Mouse (Mus musculus) intestine, embryonic 15.5 days (tissue): ENCODE results near the gene Hoxd8. TPM values are rescaled to one million over a fixed set of nuclear protein-coding genes. Genes with fewer than 3 reads are reported as not detected.

Experiments used
- ATAC-seq: fragments of 200-750 bp; cut with Nextera tagmentation; 2 replicates; pipeline ENCODE4 v1.8.0; 2017; ENCODE audit warnings: moderate TSS enrichment, moderate library complexity
- H3K27ac ChIP-seq: fragments of 300-500 bp; sonication (generic); 2 replicates; pipeline ENCODE4 v1.5.1; 2015; ENCODE audit warnings: mild to moderate bottlenecking, inconsistent platforms
- H3K27me3 ChIP-seq: fragments of 300-500 bp; sonication (generic); replicated peaks from 2 replicates; pipeline ENCODE4 v1.6.1; 2015; ENCODE audit warnings: inconsistent platforms
- H3K36me3 ChIP-seq: fragments of 300-500 bp; sonication (generic); 2 replicates; pipeline ENCODE4 v1.6.1; 2015; ENCODE audit warnings: inconsistent platforms
- H3K4me1 ChIP-seq: fragments of 300-500 bp; sonication (generic); replicated peaks from 2 replicates; pipeline ENCODE4 v1.6.1; 2015; ENCODE audit warnings: inconsistent platforms
- H3K4me2 ChIP-seq: fragments of 300-500 bp; sonication (generic); replicated peaks from 2 replicates; pipeline ENCODE4 v1.6.1; 2015; ENCODE audit warnings: mild to moderate bottlenecking, inconsistent platforms
- H3K4me3 ChIP-seq: fragments of 300-500 bp; sonication (generic); replicated peaks from 2 replicates; pipeline ENCODE4 v1.5.1; 2015; ENCODE audit warnings: inconsistent platforms
- H3K9ac ChIP-seq: fragments of 300-500 bp; sonication (generic); 2 replicates; pipeline ENCODE4 v1.6.1; 2015; ENCODE audit warnings: inconsistent platforms
- H3K9me3 ChIP-seq: fragments of 300-500 bp; sonication (generic); 2 replicates; pipeline ENCODE4 v1.6.1; 2016; ENCODE audit warnings: inconsistent platforms
- WGBS: fragments of 180-500 bp; shearing (Covaris S2); methylation state at CpG from one replicate; pipeline ENCODE4 v1.1.7; 2015; 5-methylcytosine and 5-hydroxymethylcytosine counted together
- polyA plus RNA-seq: library from polyadenylated mRNA; unstranded; fragments of >200 nt; fragmentation: Nextera tagmentation; extraction: Ambion mirVana; gene quantifications from 2 replicates; pipeline ENCODE4 v1.2.1, GENCODE M21; 2015

The Hoxd8 gene
- polyA plus RNA-seq, 1 experiment from 2014 or later: 5.1 TPM

DNA sequence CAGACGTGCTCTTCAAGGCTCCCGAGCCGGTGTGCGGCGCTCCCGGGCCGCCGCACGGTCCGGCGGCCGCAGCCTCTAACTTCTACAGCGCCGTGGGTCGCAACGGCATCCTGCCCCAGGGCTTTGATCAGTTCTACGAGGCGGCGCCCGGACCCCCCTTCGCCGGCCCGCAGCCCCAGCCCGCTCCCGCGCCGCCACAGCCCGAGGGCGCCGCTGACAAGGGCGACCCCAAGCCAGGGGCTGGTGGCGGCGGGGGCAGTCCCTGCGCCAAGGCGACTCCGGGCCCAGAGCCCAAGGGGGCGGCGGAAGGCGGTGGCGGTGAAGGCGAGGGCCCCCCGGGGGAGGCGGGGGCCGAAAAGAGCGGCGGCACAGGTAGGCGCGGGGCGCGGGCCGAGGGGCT lies 21.6 kb upstream of the Hoxd8 start:
- no peak overlapping the region for H3K27ac ChIP-seq
- no peaks in the 10 kb centered on the region for H3K9me3 ChIP-seq
- no peak for ATAC-seq
- H3K4me1 ChIP-seq: peaks cover 17% of the 10 kb centered on the region
- H3K9ac ChIP-seq: peak overlapping the region; percentile 32
- WGBS: under 1% methylated on average over 45 of the region's 51 CpGs
- peak overlapping the region; percentile 36 for H3K4me3 ChIP-seq
- H3K4me2 ChIP-seq: peak overlapping the region; percentile 48
- H3K27me3 ChIP-seq: peaks cover 92% of the 10 kb centered on the region
- H3K36me3 ChIP-seq: no peaks in the 10 kb centered on the region

GRCm38 (mm10) chr2:74683471-74683951 lies 20.9 kb upstream of the Hoxd8 start:
- Histone ChIP-seq H3K4me2 (no peak overlapping the region), H3K9me3 (no peaks in the 10 kb centered on the region), H3K27ac (0 out of 2 replicates have a peak overlapping the region, but pooled peaks have one; percentile 14), H3K27me3 (peaks cover 91% of the 10 kb centered on the region), H3K4me1 (peaks cover 17% of the 10 kb centered on the region), H3K9ac (no peak overlapping the region), H3K4me3 (peak overlapping the region; percentile 14; the same call in 1 of the 2 replicates), H3K36me3 (no peaks in the 10 kb centered on the region)
- 2% methylated on average over 18 of the region's 18 CpGs for WGBS
- ATAC-seq: no peak

GRCm38 (mm10) chr2:74684106-74684505 lies 20.3 kb upstream of the Hoxd8 start:
- no peak overlapping the region for H3K27ac ChIP-seq
- no peaks in the 10 kb centered on the region for H3K36me3 ChIP-seq
- no peaks in the 10 kb centered on the region for H3K9me3 ChIP-seq
- no peak overlapping the region for H3K9ac ChIP-seq
- peaks cover 17% of the 10 kb centered on the region for H3K4me1 ChIP-seq
- 3% methylated on average over 12 of the region's 12 CpGs for WGBS
- ATAC-seq: no peak
- H3K4me2 ChIP-seq: no peak overlapping the region
- peaks cover 88% of the 10 kb centered on the region for H3K27me3 ChIP-seq
- peak overlapping the region; percentile 14; the same call in 1 of the 2 replicates for H3K4me3 ChIP-seq

DNA sequence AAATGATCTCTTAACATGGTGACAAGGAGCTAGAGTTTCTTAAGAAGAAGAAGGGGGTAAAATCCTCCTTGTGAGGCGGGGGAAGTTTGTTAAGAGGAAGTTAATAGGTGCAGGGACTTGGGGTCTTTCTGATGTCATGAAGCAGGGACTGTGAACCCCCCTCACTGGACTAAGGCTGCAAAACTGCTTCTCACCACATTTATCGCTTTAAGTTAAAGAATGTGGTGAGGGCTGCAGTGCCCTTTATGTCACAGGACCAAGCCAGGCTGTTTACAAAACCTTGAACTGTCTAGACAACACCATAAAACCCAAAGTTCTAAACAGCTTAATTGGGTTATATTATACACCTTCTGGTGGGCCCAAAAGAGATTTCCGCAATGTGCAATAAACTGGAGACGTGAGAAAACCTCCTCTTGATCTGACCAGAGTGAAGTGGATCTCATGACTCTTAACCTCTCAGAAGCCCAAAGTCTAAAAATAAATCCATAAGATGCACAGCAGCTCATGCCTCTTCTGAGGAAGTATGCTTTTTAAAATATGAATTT lies 19.3 kb upstream of the Hoxd8 start:
- H3K36me3 ChIP-seq: no peaks in the 10 kb centered on the region
- peaks cover 15% of the 10 kb centered on the region for H3K4me1 ChIP-seq
- H3K4me2 ChIP-seq: no peak overlapping the region
- peaks cover 88% of the 10 kb centered on the region for H3K27me3 ChIP-seq
- no peak overlapping the region for H3K27ac ChIP-seq
- H3K9ac ChIP-seq: no peak overlapping the region
- no peaks in the 10 kb centered on the region for H3K9me3 ChIP-seq
- ATAC-seq: no peak
- H3K4me3 ChIP-seq: no peak overlapping the region
- 17% methylated on average over 4 of the region's 4 CpGs for WGBS

DNA sequence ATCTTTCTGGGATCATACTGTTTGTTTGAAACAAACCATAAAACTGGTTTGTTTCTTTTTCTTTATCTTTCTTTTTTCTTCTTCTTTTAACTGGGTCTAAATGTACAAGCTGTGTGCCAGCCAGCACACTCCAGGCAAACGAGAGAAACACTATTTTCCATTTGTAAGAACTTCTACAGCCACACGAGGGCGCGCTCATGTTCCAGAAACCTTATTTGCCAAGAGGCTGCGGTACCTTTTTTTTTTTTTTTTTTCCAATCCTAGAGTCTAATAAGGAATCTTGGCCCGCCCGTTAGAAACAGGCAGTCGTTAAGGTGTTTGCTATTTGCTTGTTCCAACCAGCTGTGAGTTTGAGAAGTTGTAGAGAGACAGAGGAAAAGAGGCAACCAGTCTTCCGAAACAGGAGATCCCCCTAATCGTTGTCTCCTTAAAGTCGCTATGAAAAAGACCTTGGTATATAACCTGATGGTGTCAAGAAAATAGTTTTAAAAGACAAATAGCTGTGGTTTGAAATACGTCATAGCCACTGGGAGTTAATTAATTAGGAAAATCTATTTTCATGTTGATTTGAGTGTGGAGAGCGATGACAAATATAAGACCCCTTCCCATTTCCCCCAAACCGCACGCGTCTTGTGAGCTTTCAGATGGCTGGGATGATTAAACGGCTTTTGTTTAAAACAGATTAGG lies 18.0 kb upstream of the Hoxd8 start:
- H3K4me1 ChIP-seq: peaks cover 17% of the 10 kb centered on the region
- no peak overlapping the region for H3K27ac ChIP-seq
- WGBS: 7% methylated on average over 17 of the region's 17 CpGs
- H3K4me3 ChIP-seq: 0 out of 2 replicates have a peak overlapping the region, but pooled peaks have one; percentile 1
- H3K4me2 ChIP-seq: no peak overlapping the region
- no peaks in the 10 kb centered on the region for H3K9me3 ChIP-seq
- no peaks in the 10 kb centered on the region for H3K36me3 ChIP-seq
- no peak overlapping the region for H3K9ac ChIP-seq
- no peak for ATAC-seq
- H3K27me3 ChIP-seq: peaks cover 83% of the 10 kb centered on the region

DNA sequence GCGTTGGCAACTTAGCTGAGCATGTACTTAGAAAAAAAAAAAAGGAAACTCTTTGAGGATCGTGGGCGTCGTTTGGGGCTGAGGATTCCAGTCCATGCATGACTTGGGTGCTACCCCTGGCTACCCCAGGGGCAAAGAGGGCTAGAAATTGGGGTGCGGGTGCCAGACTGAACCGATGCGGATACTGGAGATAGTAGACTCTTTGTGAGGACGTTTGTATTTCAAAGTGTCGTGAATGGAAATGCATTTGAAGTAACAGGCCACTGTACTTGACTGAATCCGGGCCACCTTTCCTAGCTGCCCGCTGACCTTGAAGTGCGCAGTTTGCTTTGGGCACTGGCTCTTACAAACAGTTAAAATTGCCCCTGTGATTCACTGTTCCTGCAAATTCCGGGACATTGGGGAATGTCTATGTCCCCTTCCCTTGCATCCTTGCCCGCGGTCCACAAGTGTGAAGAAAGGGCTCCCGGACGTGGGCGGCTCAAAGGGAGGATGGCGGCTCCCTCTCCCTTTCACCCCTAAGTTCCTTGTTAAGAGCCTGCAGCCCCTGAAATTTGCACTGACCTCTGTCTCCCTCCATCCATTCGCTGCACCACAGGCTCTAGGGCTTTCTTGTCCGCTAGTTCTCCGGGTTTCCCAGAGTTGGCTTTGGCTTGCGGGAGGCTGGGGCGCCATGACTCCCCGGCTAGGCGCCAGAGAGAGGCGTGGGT lies 17.3 kb upstream of the Hoxd8 start:
- Histone ChIP-seq H3K4me2 (no peak overlapping the region; the same call in 1 of the 2 replicates), H3K4me3 (peak overlapping the region; percentile 20), H3K27me3 (peaks cover 83% of the 10 kb centered on the region), H3K4me1 (peaks cover 14% of the 10 kb centered on the region), H3K9ac (no peak overlapping the region), H3K27ac (no peak overlapping the region), H3K9me3 (no peaks in the 10 kb centered on the region), H3K36me3 (no peaks in the 10 kb centered on the region)
- no peak for ATAC-seq
- 2% methylated on average over 27 of the region's 27 CpGs for WGBS

DNA sequence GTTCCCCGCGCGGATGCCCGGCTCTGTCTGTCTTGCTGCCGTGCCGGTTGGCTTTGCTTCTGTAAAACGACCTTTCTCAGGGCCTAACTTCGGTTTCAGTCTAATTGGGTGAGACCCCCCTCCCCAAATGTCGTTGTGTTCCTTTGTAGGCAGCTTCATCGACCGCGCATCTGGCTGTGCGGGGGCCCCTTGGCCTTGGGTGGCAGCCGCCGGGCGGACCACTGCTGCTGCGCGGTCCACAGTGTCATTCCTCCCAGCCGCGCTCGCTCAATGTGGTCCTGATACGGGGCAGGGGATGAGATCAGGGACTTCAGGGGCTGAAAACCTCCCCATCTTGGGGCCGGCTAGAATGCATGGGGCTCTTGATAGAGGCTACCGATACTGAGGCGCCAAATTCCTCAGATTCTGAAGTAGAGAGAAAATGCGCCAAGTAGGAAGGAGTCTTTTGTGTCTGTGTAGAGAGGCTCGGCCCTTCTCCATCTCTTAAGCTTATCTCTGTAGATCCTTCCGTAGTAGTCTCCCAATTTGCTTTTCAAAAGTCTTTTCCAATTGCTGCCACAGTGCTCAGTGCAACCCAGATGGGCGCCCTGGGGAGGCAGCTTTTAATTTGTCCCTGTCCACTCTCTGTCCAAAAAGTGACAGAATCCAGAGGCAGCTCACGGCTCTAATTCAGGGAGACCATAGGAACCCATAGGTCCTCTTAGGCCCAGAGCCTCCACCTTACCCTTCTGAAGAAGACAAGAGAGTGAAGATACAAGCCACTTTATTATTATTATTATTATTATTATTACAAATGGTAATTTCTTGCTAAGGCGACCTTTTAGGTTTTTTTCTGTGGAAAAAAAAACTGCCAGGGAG lies 16.5 kb upstream of the Hoxd8 start:
- Histone ChIP-seq H3K4me3 (peak overlapping the region; percentile 20), H3K9me3 (no peaks in the 10 kb centered on the region), H3K36me3 (no peaks in the 10 kb centered on the region), H3K27ac (no peak overlapping the region), H3K4me2 (no peak overlapping the region; the same call in 1 of the 2 replicates), H3K4me1 (peaks cover 11% of the 10 kb centered on the region), H3K9ac (no peak overlapping the region), H3K27me3 (peaks cover 83% of the 10 kb centered on the region)
- no peak for ATAC-seq
- 1% methylated on average over 31 of the region's 31 CpGs for WGBS

- peaks cover 10% of the 10 kb centered on the region; the same call in 1 of the 2 replicates for H3K4me1 ChIP-seq
- peaks cover 83% of the 10 kb centered on the region for H3K27me3 ChIP-seq
- 5% methylated on average over 12 of the region's 12 CpGs for WGBS
- no peak overlapping the region for H3K9ac ChIP-seq
- no peak overlapping the region for H3K4me3 ChIP-seq
- H3K4me2 ChIP-seq: 0 out of 2 replicates have a peak overlapping the region, but pooled peaks have one; percentile 9
- no peaks in the 10 kb centered on the region for H3K9me3 ChIP-seq
- H3K27ac ChIP-seq: no peak overlapping the region
- ATAC-seq: no peak
- H3K36me3 ChIP-seq: no peaks in the 10 kb centered on the region
Measured at GRCm38 (mm10) chr2:74688795-74689573, 15.4 kb upstream of the Hoxd8 start.

GRCm38 (mm10) chr2:74689574-74690337 lies 14.7 kb upstream of the Hoxd8 start:
- peak overlapping the region; percentile 14; the same call in 1 of the 2 replicates for H3K4me3 ChIP-seq
- 3% methylated on average over 24 of the region's 24 CpGs for WGBS

GRCm38 (mm10) chr2:74690338-74690716 lies 14.1 kb upstream of the Hoxd8 start:
- Histone ChIP-seq H3K4me3 (no peak overlapping the region; the same call in 1 of the 2 replicates), H3K9me3 (no peaks in the 10 kb centered on the region), H3K36me3 (no peaks in the 10 kb centered on the region), H3K9ac (no peak overlapping the region), H3K27me3 (peaks cover 82% of the 10 kb centered on the region), H3K4me1 (peaks cover 10% of the 10 kb centered on the region; the same call in 1 of the 2 replicates), H3K4me2 (no peak overlapping the region), H3K27ac (no peak overlapping the region)
- ATAC-seq: no peak
- 12% methylated on average over 8 of the region's 8 CpGs for WGBS

More at GRCm38 (mm10) chr2:74689574-74690337, 14.7 kb upstream of the Hoxd8 start:
- Histone ChIP-seq H3K4me1 (peaks cover 10% of the 10 kb centered on the region; the same call in 1 of the 2 replicates), H3K4me2 (peak overlapping the region; percentile 11; the same call in 1 of the 2 replicates), H3K27ac (no peak overlapping the region), H3K36me3 (no peaks in the 10 kb centered on the region), H3K9ac (0 out of 2 replicates have a peak overlapping the region, but pooled peaks have one; percentile 30), H3K9me3 (no peaks in the 10 kb centered on the region), H3K27me3 (peaks cover 82% of the 10 kb centered on the region)
- ATAC-seq: no peak
